Mouse (Mus musculus) hindlimb bud, embryonic 11.5 days (tissue): Measurements from ENCODE around the gene Bcl7b.
A peak's percentile ranks its signal among the peaks of the same experiment; 100 is the strongest.

Experiments
- DNase-seq: peaks from one replicate; pipeline ENCODE4 v3.0.0-alpha.2; 2012; ENCODE audit warnings: low read depth, low spot score; ENCODE audit errors: extremely low spot score

The Bcl7b gene

GRCm38 (mm10) chr5:135167469-135167868, 614 bp upstream of the Bcl7b start:
- DNase-seq = no peak

GRCm38 (mm10) chr5:135169479-135169878, 1.4 kb downstream of the Bcl7b start:
- DNase-seq = no peak

- DNase-seq = no peak
Observed at GRCm38 (mm10) chr5:135171688-135172220, 3.7 kb downstream of the Bcl7b start.

GRCm38 (mm10) chr5:135172986-135173385, 4.9 kb downstream of the Bcl7b start:
- no peak for DNase-seq

- no peak for DNase-seq
Observed at GRCm38 (mm10) chr5:135175086-135175485, 7.0 kb downstream of the Bcl7b start.

- DNase-seq = no peak
Observed at GRCm38 (mm10) chr5:135178523-135178922, 10.4 kb downstream of the Bcl7b start.

- DNase-seq = no peak
Observed at GRCm38 (mm10) chr5:135178996-135179395, 10.9 kb downstream of the Bcl7b start.

- no peak for DNase-seq
Observed at GRCm38 (mm10) chr5:135179616-135180015, 11.5 kb downstream of the Bcl7b start.

- DNase-seq = no peak
Observed at GRCm38 (mm10) chr5:135180796-135181195, 12.7 kb downstream of the Bcl7b start.

GRCm38 (mm10) chr5:135181776-135182175, 13.7 kb downstream of the Bcl7b start:
- no peak for DNase-seq

- DNase-seq = no peak
Observed at GRCm38 (mm10) chr5:135183131-135183861, 15.2 kb downstream of the Bcl7b start.

- no peak for DNase-seq
Observed at GRCm38 (mm10) chr5:135185016-135185415, 16.9 kb downstream of the Bcl7b start.

- DNase-seq = no peak
Observed at GRCm38 (mm10) chr5:135185596-135185995, 17.5 kb downstream of the Bcl7b start.

- no peak for DNase-seq
Observed at GRCm38 (mm10) chr5:135186231-135186620, 18.1 kb downstream of the Bcl7b start.

- DNase-seq = peak; percentile 81
Observed at GRCm38 (mm10) chr5:135186621-135187348, 18.7 kb downstream of the Bcl7b start, which contains the start of gene Baz1b. Gene Baz1b (plus strand): TSS chr5:135187264.

- no peak for DNase-seq
Observed at GRCm38 (mm10) chr5:135187349-135188213, 19.5 kb downstream of the Bcl7b start.

GRCm38 (mm10) chr5:135188214-135188554, 20.1 kb downstream of the Bcl7b start:
- DNase-seq = no peak

GRCm38 (mm10) chr5:135189281-135190022, 21.4 kb downstream of the Bcl7b start:
- no peak for DNase-seq

GRCm38 (mm10) chr5:135191620-135192019, 23.5 kb downstream of the Bcl7b start:
- DNase-seq = peak; percentile 75

GRCm38 (mm10) chr5:135192431-135192830, 24.3 kb downstream of the Bcl7b start:
- no peak for DNase-seq
